Mouse (Mus musculus) embryonic facial prominence, embryonic 14.5 days (tissue): ENCODE data around the gene Ccr4. TPM values are rescaled to one million over a fixed set of nuclear protein-coding genes. Genes with fewer than 3 reads are reported as not detected.

Experiments
- ATAC-seq: fragments of 200-750 bp; cut with Nextera tagmentation; 2 replicates; pipeline ENCODE4 v1.8.0; 2017; ENCODE audit warnings: low read depth, moderate number of reproducible peaks, moderate TSS enrichment
- DNase-seq: peaks from one replicate; pipeline ENCODE4 v3.0.0-alpha.2; 2015; ENCODE audit warnings: low spot score
- H3K27ac ChIP-seq: fragments of 300-500 bp; sonication (generic); replicated peaks from 2 replicates; pipeline ENCODE4 v1.5.1; 2014; ENCODE audit warnings: low read depth, mild to moderate bottlenecking, low read length, moderate library complexity
- H3K27me3 ChIP-seq: fragments of 300-500 bp; sonication (generic); replicated peaks from 2 replicates; pipeline ENCODE4 v1.6.1; 2014; ENCODE audit warnings: low read length; ENCODE audit not compliant: control insufficient read depth, insufficient read depth
- H3K36me3 ChIP-seq: fragments of 300-500 bp; sonication (generic); 2 replicates; pipeline ENCODE4 v1.6.1; 2014; ENCODE audit warnings: low read length, mixed read lengths; ENCODE audit not compliant: control insufficient read depth, insufficient read depth
- H3K4me1 ChIP-seq: fragments of 300-500 bp; sonication (generic); 2 replicates; pipeline ENCODE4 v1.6.1; 2014; ENCODE audit warnings: antibody characterized with exemption, low read length; ENCODE audit not compliant: control insufficient read depth, insufficient read depth
- H3K4me2 ChIP-seq: fragments of 300-500 bp; sonication (generic); 2 replicates; pipeline ENCODE4 v1.6.1; 2014; ENCODE audit warnings: low read depth, mild to moderate bottlenecking, low read length, moderate library complexity, mixed read lengths
- H3K4me3 ChIP-seq: fragments of 300-500 bp; sonication (generic); 2 replicates; pipeline ENCODE4 v1.5.1; 2014; ENCODE audit warnings: low read depth, mild to moderate bottlenecking, low read length
- H3K9ac ChIP-seq: fragments of 300-500 bp; sonication (generic); 2 replicates; pipeline ENCODE4 v1.6.1; 2014; ENCODE audit warnings: low read depth, mild to moderate bottlenecking, low read length, moderate library complexity, mixed read lengths
- H3K9me3 ChIP-seq: fragments of 300-500 bp; sonication (generic); 2 replicates; pipeline ENCODE4 v1.6.1; 2016; ENCODE audit warnings: low read length; ENCODE audit not compliant: control insufficient read depth
- WGBS: fragments of 180-500 bp; shearing (Covaris S2); extraction: QIAGEN DNeasy Blood & Tissue Kit; methylation state at CpG from one replicate; pipeline ENCODE4 v1.1.7; 2014; 5-methylcytosine and 5-hydroxymethylcytosine counted together
- polyA plus RNA-seq: library from polyadenylated mRNA; unstranded; fragments of >200 nt; fragmentation: Nextera tagmentation; extraction: Ambion mirVana; gene quantifications from 2 replicates; pipeline ENCODE4 v1.2.1, GENCODE M21; 2014

The Ccr4 gene
- polyA plus RNA-seq, 1 experiment from 2014 or later: 0.75 TPM

- ATAC-seq (no peak), DNase-seq (no peak)
- Histone ChIP-seq H3K9ac (no peak overlapping the region), H3K4me3 (no peak overlapping the region), H3K4me2 (no peak overlapping the region), H3K9me3 (peaks cover 2% of the 10 kb centered on the region; the same call in 1 of the 2 replicates), H3K4me1 (no peaks in the 10 kb centered on the region), H3K27ac (no peak overlapping the region), H3K36me3 (0 out of 2 replicates have a peak, but pooled peaks cover 1% of the 10 kb centered on the region), H3K27me3 (no peaks in the 10 kb centered on the region)
- 73% methylated on average over 9 of the region's 9 CpGs for WGBS
Measured at GRCm38 (mm10) chr9:114518812-114519477, 14.2 kb upstream of the Ccr4 start.

- H3K9me3 ChIP-seq: peaks cover 12% of the 10 kb centered on the region
- 82% methylated on average over 13 of the region's 13 CpGs for WGBS
- no peak overlapping the region for H3K9ac ChIP-seq
- ATAC-seq (no peak), DNase-seq (no peak)
- no peaks in the 10 kb centered on the region for H3K27me3 ChIP-seq
- H3K27ac ChIP-seq: no peak overlapping the region
- H3K36me3 ChIP-seq: peaks cover 10% of the 10 kb centered on the region; the same call in 1 of the 2 replicates
- H3K4me2 ChIP-seq: no peak overlapping the region
- H3K4me3 ChIP-seq: no peak overlapping the region
- H3K4me1 ChIP-seq: no peaks in the 10 kb centered on the region
Measured at GRCm38 (mm10) chr9:114517924-114518497, 13.3 kb upstream of the Ccr4 start.

GRCm38 (mm10) chr9:114515364-114515763 is 10.6 kb upstream of the Ccr4 start, which contains the start of gene C130032M10Rik:
TSS of gene C130032M10Rik (plus strand) at chr9:114515697.
- H3K4me3 ChIP-seq: no peak within 1 kb of the TSS
- DNase-seq (peak; percentile 79), ATAC-seq (peak; percentile 55)
- peaks cover 17% of the 10 kb centered on the region; the same call in 1 of the 2 replicates for H3K36me3 ChIP-seq
- H3K4me1 ChIP-seq: no peaks in the 10 kb centered on the region
- no peak within 1 kb of the TSS for H3K4me2 ChIP-seq
- peaks cover 22% of the 10 kb centered on the region for H3K9me3 ChIP-seq
- WGBS: 50% methylated on average over 11 of the region's 11 CpGs
- no peaks in the 10 kb centered on the region for H3K27me3 ChIP-seq
- H3K27ac ChIP-seq: peak within 1 kb of the TSS; percentile 46; the same call in 1 of the 2 replicates
- H3K9ac ChIP-seq: no peak within 1 kb of the TSS

- Histone ChIP-seq H3K27me3 (no peaks in the 10 kb centered on the region), H3K9ac (no peak overlapping the region), H3K4me1 (no peaks in the 10 kb centered on the region), H3K9me3 (peaks cover 22% of the 10 kb centered on the region), H3K4me2 (no peak overlapping the region), H3K27ac (no peak overlapping the region), H3K4me3 (no peak overlapping the region), H3K36me3 (peaks cover 17% of the 10 kb centered on the region; the same call in 1 of the 2 replicates)
- ATAC-seq (no peak), DNase-seq (no peak)
- 97% methylated on average over 21 of the region's 21 CpGs for WGBS
Measured at GRCm38 (mm10) chr9:114512831-114513230, 8.1 kb upstream of the Ccr4 start.

- Histone ChIP-seq H3K4me2 (no peak overlapping the region), H3K27ac (no peak overlapping the region), H3K9ac (no peak overlapping the region), H3K4me1 (no peaks in the 10 kb centered on the region), H3K9me3 (peaks cover 22% of the 10 kb centered on the region), H3K27me3 (no peaks in the 10 kb centered on the region), H3K4me3 (no peak overlapping the region), H3K36me3 (peaks cover 17% of the 10 kb centered on the region; the same call in 1 of the 2 replicates)
- WGBS: 91% methylated on average over 9 of the region's 9 CpGs
- no peak for ATAC-seq
- no peak for DNase-seq
Measured at GRCm38 (mm10) chr9:114509785-114510184, 5.1 kb upstream of the Ccr4 start.

- H3K27me3 ChIP-seq: no peaks in the 10 kb centered on the region
- H3K9me3 ChIP-seq: peaks cover 4% of the 10 kb centered on the region
- 86% methylated on average over 9 of the region's 9 CpGs for WGBS
- DNase-seq: no peak
- no peak overlapping the region for H3K9ac ChIP-seq
- ATAC-seq: no peak
- no peak overlapping the region for H3K4me2 ChIP-seq
- H3K4me1 ChIP-seq: no peaks in the 10 kb centered on the region
- H3K4me3 ChIP-seq: no peak overlapping the region
- no peak overlapping the region for H3K27ac ChIP-seq
- H3K36me3 ChIP-seq: peaks cover under 1% of the 10 kb centered on the region; the same call in 1 of the 2 replicates
Measured at GRCm38 (mm10) chr9:114507421-114507820, 2.7 kb upstream of the Ccr4 start.

- H3K9ac ChIP-seq: no peak overlapping the region
- no peaks in the 10 kb centered on the region for H3K4me1 ChIP-seq
- 82% methylated on average over 4 of the region's 4 CpGs for WGBS
- no peaks in the 10 kb centered on the region for H3K36me3 ChIP-seq
- H3K27me3 ChIP-seq: no peaks in the 10 kb centered on the region
- DNase-seq (no peak), ATAC-seq (no peak)
- H3K27ac ChIP-seq: no peak overlapping the region
- H3K4me2 ChIP-seq: no peak overlapping the region
- no peaks in the 10 kb centered on the region for H3K9me3 ChIP-seq
- H3K4me3 ChIP-seq: no peak overlapping the region
Measured at GRCm38 (mm10) chr9:114506564-114506963, 1.8 kb upstream of the Ccr4 start.

GRCm38 (mm10) chr9:114502711-114503427 is 1.8 kb downstream of the Ccr4 start:
- no peaks in the 10 kb centered on the region for H3K4me1 ChIP-seq
- ATAC-seq (no peak), DNase-seq (peak; percentile 38)
- H3K27ac ChIP-seq: no peak overlapping the region
- H3K27me3 ChIP-seq: no peaks in the 10 kb centered on the region
- H3K9me3 ChIP-seq: no peaks in the 10 kb centered on the region
- no peaks in the 10 kb centered on the region for H3K36me3 ChIP-seq
- no peak overlapping the region for H3K4me3 ChIP-seq
- H3K9ac ChIP-seq: no peak overlapping the region
- 64% methylated on average over 15 of the region's 15 CpGs for WGBS
- no peak overlapping the region for H3K4me2 ChIP-seq
